9 mouse cellular contexts compared by ENCODE assay signal in the genomic region with DNA sequence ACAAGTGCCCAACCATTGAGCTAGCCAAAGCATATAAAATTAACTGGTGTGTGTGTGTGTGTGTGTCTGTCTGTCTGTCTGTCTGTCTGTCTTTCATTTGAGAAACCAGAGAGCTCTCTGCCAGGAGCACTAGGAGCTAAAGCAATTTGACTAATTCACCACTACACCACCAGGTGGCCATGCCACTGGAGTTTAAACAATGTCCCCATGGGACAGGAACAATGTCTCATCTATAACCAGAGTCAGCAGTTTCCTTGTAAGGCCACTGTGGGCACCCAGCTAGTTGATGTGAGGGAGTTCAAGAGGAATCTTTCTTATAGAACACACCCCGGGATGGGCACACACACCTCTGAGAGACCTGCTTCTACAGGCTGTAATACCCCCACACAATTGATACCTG. TPM values are rescaled to one million over a fixed set of nuclear protein-coding genes. Genes with fewer than 3 reads are reported as not detected.
A peak's percentile ranks its signal among the peaks of the same experiment; 100 is the strongest.
DNase-seq lines count a peak whose midpoint lies in the region; ATAC-seq and TF ChIP-seq lines count a peak whose summit lies in the region.
"Had no signal": no experiment of that assay in that cellular context is flagged by ENCODE, and none has a peak within 500 bp of the region (broad histone marks: within the 10 kb centered on the region; RNA-seq: fewer than 3 reads in every experiment).

No protein-coding gene starts in this region.

- no peak overlapping the region for H3K4me2 ChIP-seq in midbrain, embryonic 14.5 days (ENCODE audit: low read length)
- H3K4me2 ChIP-seq in heart, postnatal 0 days (ENCODE audit: low read depth, low read length): no peak overlapping the region
- no peak overlapping the region for H3K4me2 ChIP-seq in lung, embryonic 14.5 days
- H3K4me2 ChIP-seq: lung, embryonic 15.5 days had no signal

- H3K9me3 ChIP-seq in midbrain, embryonic 14.5 days (ENCODE audit: control insufficient read depth, low read length): no peaks in the 10 kb centered on the region
- H3K9me3 ChIP-seq in midbrain, embryonic 10.5 days (replicated peaks): no peaks in the 10 kb centered on the region
- no peaks in the 10 kb centered on the region for H3K9me3 ChIP-seq in heart, postnatal 0 days (replicated peaks; ENCODE audit: control insufficient read depth, low read length)
- H3K9me3 ChIP-seq in lung, embryonic 14.5 days (ENCODE audit: low read depth, low read length): no peaks in the 10 kb centered on the region
- H3K9me3 ChIP-seq: lung, embryonic 15.5 days had no signal

- peak; percentile 67 for TF ChIP-seq CTCF in heart, postnatal 0 days (IDR thresholded peaks at IDR 0.05; ENCODE audit: low read depth)
- TF ChIP-seq CTCF in lung, embryonic 14.5 days (IDR thresholded peaks at IDR 0.05; ENCODE audit: low read depth): peak; percentile 64

- no peak for ATAC-seq in midbrain, embryonic 14.5 days (ENCODE audit: low FRiP score, low TSS enrichment)
- 0 out of 2 replicates have a peak, but pooled peaks have one; percentile 43 for ATAC-seq in heart, postnatal 0 days (ENCODE audit: insufficient read depth, low read depth)
- no peak for ATAC-seq in lung, embryonic 14.5 days (ENCODE audit: insufficient read depth)
- no peak for ATAC-seq in cerebellum, adult (ENCODE audit: insufficient number of reproducible peaks, low FRiP score, low TSS enrichment)

- no peak overlapping the region for H3K27ac ChIP-seq in midbrain, embryonic 14.5 days (replicated peaks; ENCODE audit: low read depth, low read length)
- no peak overlapping the region for H3K27ac ChIP-seq in midbrain, embryonic 10.5 days (replicated peaks)
- H3K27ac ChIP-seq in heart, postnatal 0 days (ENCODE audit: low read depth): no peak overlapping the region
- no peak overlapping the region for H3K27ac ChIP-seq in lung, embryonic 14.5 days (ENCODE audit: low read depth)
- H3K27ac ChIP-seq: lung, embryonic 15.5 days had no signal

- no peak overlapping the region for H3K9ac ChIP-seq in midbrain, embryonic 14.5 days (replicated peaks; ENCODE audit: low read length)
- no peak overlapping the region for H3K9ac ChIP-seq in heart, postnatal 0 days (replicated peaks; ENCODE audit: low read depth, low read length)
- no peak overlapping the region for H3K9ac ChIP-seq in lung, embryonic 14.5 days
- H3K9ac ChIP-seq: lung, embryonic 15.5 days had no signal

- TF ChIP-seq EP300 in heart, postnatal 0 days (IDR thresholded peaks at IDR 0.05; ENCODE audit: low read depth): no peak

- no peak overlapping the region for H3K4me3 ChIP-seq in midbrain, embryonic 14.5 days (replicated peaks; ENCODE audit: low read depth, low read length)
- H3K4me3 ChIP-seq in midbrain, embryonic 10.5 days: no peak overlapping the region
- no peak overlapping the region for H3K4me3 ChIP-seq in heart, postnatal 0 days (ENCODE audit: low read depth, low read length)
- no peak overlapping the region for H3K4me3 ChIP-seq in lung, embryonic 14.5 days (ENCODE audit: low read depth, low read length)
- H3K4me3 ChIP-seq: lung, embryonic 15.5 days had no signal

- no peaks in the 10 kb centered on the region for H3K4me1 ChIP-seq in midbrain, embryonic 14.5 days (ENCODE audit: control insufficient read depth, insufficient read depth, low read length)
- H3K4me1 ChIP-seq in midbrain, embryonic 10.5 days: 0 out of 2 replicates have a peak, but pooled peaks cover 3% of the 10 kb centered on the region
- H3K4me1 ChIP-seq in heart, postnatal 0 days (ENCODE audit: control insufficient read depth, insufficient read depth): peaks cover 27% of the 10 kb centered on the region
- H3K4me1 ChIP-seq in lung, embryonic 14.5 days (ENCODE audit: insufficient read depth): no peaks in the 10 kb centered on the region
- H3K4me1 ChIP-seq: lung, embryonic 15.5 days had no signal

- peak; percentile 47 for DNase-seq in midbrain, embryonic 14.5 days
- DNase-seq in midbrain, embryonic 10.5 days (ENCODE audit: low spot score): no peak
- DNase-seq in T-cell, adult 2 months (ENCODE audit: low spot score): peak; percentile 21
- peak; percentile 58 for DNase-seq in heart, postnatal 0 days (ENCODE audit: low spot score)
- DNase-seq in lung, embryonic 14.5 days: peak; percentile 65
- no peak for DNase-seq in cerebellum, adult 8-10 months
- DNase-seq in ovary, adult 18-20 months (ENCODE audit: low spot score): no peak

- no peaks in the 10 kb centered on the region for H3K36me3 ChIP-seq in midbrain, embryonic 14.5 days (ENCODE audit: control insufficient read depth, insufficient read depth, low read length)
- no peaks in the 10 kb centered on the region for H3K36me3 ChIP-seq in midbrain, embryonic 10.5 days
- H3K36me3 ChIP-seq in heart, postnatal 0 days (replicated peaks; ENCODE audit: control insufficient read depth, insufficient read depth, low read length): no peaks in the 10 kb centered on the region
- no peaks in the 10 kb centered on the region for H3K36me3 ChIP-seq in lung, embryonic 14.5 days (ENCODE audit: insufficient read depth)
- H3K36me3 ChIP-seq: lung, embryonic 15.5 days had no signal

- WGBS in midbrain, embryonic 14.5 days: 77% methylated on average over 1 of the region's 1 CpGs
- 83% methylated on average over 1 of the region's 1 CpGs for WGBS in midbrain, embryonic 10.5 days
- 81% methylated on average over 1 of the region's 1 CpGs for WGBS in heart, postnatal 0 days
- WGBS in lung, embryonic 14.5 days: 75% methylated on average over 1 of the region's 1 CpGs

- no peaks in the 10 kb centered on the region for H3K27me3 ChIP-seq in midbrain, embryonic 14.5 days (ENCODE audit: control insufficient read depth, insufficient read depth, low read length)
- no peaks in the 10 kb centered on the region for H3K27me3 ChIP-seq in midbrain, embryonic 10.5 days (ENCODE audit: low read depth, poor library complexity, severe bottlenecking)
- no peaks in the 10 kb centered on the region for H3K27me3 ChIP-seq in heart, postnatal 0 days (ENCODE audit: control insufficient read depth, insufficient read depth, low read length)
- no peaks in the 10 kb centered on the region for H3K27me3 ChIP-seq in lung, embryonic 14.5 days (ENCODE audit: insufficient read depth, low read length)
- H3K27me3 ChIP-seq: lung, embryonic 15.5 days had no signal

RNA-seq across cellular contexts. Expression of a gene that starts 20.9 kb away (rescaled TPM):
- 15.9 and 21.9 TPM in 2 replicates for polyA plus RNA-seq in midbrain, embryonic 14.5 days (2014; fragmentation: Nextera tagmentation; extraction: Ambion mirVana)
- 13.6 and 16.1 TPM in 2 replicates for polyA plus RNA-seq in midbrain, embryonic 10.5 days (2016; fragmentation: Nextera tagmentation; extraction: Ambion mirVana)
- 37.4 and 45.5 TPM in 2 replicates for total RNA-seq in heart, postnatal 0 days (2014; rRNA removed; ENCODE audit: low replicate concordance)
- polyA plus RNA-seq in heart, postnatal 0 days (2015; fragmentation: Nextera tagmentation; extraction: Ambion mirVana): 16.5 and 25.4 TPM in 2 replicates
- polyA plus RNA-seq in lung, embryonic 14.5 days (2014; fragmentation: Nextera tagmentation; extraction: Ambion mirVana): 12.3 and 13.4 TPM in 2 replicates

RNA-seq across cellular contexts. Expression of a gene that starts 51.4 kb away (rescaled TPM):
- polyA plus RNA-seq in midbrain, embryonic 14.5 days (2014; fragmentation: Nextera tagmentation; extraction: Ambion mirVana): 1.4 and 1.8 TPM in 2 replicates
- polyA plus RNA-seq in midbrain, embryonic 10.5 days (2016; fragmentation: Nextera tagmentation; extraction: Ambion mirVana): 0.39 and 0.49 TPM in 2 replicates
- total RNA-seq in heart, postnatal 0 days (2014; rRNA removed; ENCODE audit: low replicate concordance): 2.5 and 3.8 TPM in 2 replicates
- polyA plus RNA-seq in heart, postnatal 0 days (2015; fragmentation: Nextera tagmentation; extraction: Ambion mirVana): 0.85 and 0.89 TPM in 2 replicates
- polyA plus RNA-seq in lung, embryonic 14.5 days (2014; fragmentation: Nextera tagmentation; extraction: Ambion mirVana): 1.3 and 2.4 TPM in 2 replicates

RNA-seq across cellular contexts. Expression of a gene that starts 58.1 kb away (rescaled TPM):
- 0.36 and 0.66 TPM in 2 replicates for polyA plus RNA-seq in midbrain, embryonic 14.5 days (2014; fragmentation: Nextera tagmentation; extraction: Ambion mirVana)
- 0.49 and 0.53 TPM in 2 replicates for polyA plus RNA-seq in midbrain, embryonic 10.5 days (2016; fragmentation: Nextera tagmentation; extraction: Ambion mirVana)
- total RNA-seq in heart, postnatal 0 days (2014; rRNA removed; ENCODE audit: low replicate concordance): 0.73 and 0.88 TPM in 2 replicates
- polyA plus RNA-seq in heart, postnatal 0 days (2015; fragmentation: Nextera tagmentation; extraction: Ambion mirVana): 0.40 and 0.55 TPM in 2 replicates
- polyA plus RNA-seq in lung, embryonic 14.5 days (2014; fragmentation: Nextera tagmentation; extraction: Ambion mirVana): 2.1 and 2.5 TPM in 2 replicates

Comparison
In these comparisons a context has a peak if more than half of its experiments do, and no peak if none do; other contexts are left out.
1. DNase-seq: peak in midbrain, embryonic 14.5 days (single experiment), T-cell, adult 2 months (single experiment), heart, postnatal 0 days (single experiment) and lung, embryonic 14.5 days (single experiment); none in midbrain, embryonic 10.5 days (single experiment), cerebellum, adult 8-10 months (single experiment) and ovary, adult 18-20 months (single experiment).